Mouse (Mus musculus): ENCODE results near the gene Ly6g6c. TPM values are rescaled to one million over a fixed set of nuclear protein-coding genes. Genes with fewer than 3 reads are reported as not detected.
A peak's percentile ranks its signal among the peaks of the same experiment; 100 is the strongest.

Ly6g6c gene
- polyA plus RNA-seq, 1 experiment from 2014 or later: not detected

GRCm38 (mm10) chr17:35051156-35052086 is 13.8 kb upstream of the Ly6g6c start:
- peak overlapping the region; percentile 80 for H3K9ac ChIP-seq
- H3K36me3 ChIP-seq: peaks cover 33% of the 10 kb centered on the region
- H3K27ac ChIP-seq: peak overlapping the region; percentile 83
- no peaks in the 10 kb centered on the region for H3K9me3 ChIP-seq
- H3K4me3 ChIP-seq: peak overlapping the region; percentile 42
- H3K4me1 ChIP-seq: peaks cover 52% of the 10 kb centered on the region
- H3K27me3 ChIP-seq (replicated peaks): no peaks in the 10 kb centered on the region
- peak overlapping the region; percentile 82 for H3K4me2 ChIP-seq (replicated peaks)
- ATAC-seq (ENCODE audit: low FRiP score, low read depth): peak; percentile 61
- 2% methylated on average over 21 of the region's 21 CpGs for WGBS

GRCm38 (mm10) chr17:35052271-35052798 is 12.9 kb upstream of the Ly6g6c start:
- Histone ChIP-seq H3K27ac (peak overlapping the region; percentile 83), H3K4me1 (peaks cover 46% of the 10 kb centered on the region), H3K27me3 (replicated peaks) (no peaks in the 10 kb centered on the region), H3K9ac (peak overlapping the region; percentile 80), H3K36me3 (peaks cover 35% of the 10 kb centered on the region), H3K4me2 (replicated peaks) (peak overlapping the region; percentile 82), H3K4me3 (peak overlapping the region; percentile 42), H3K9me3 (no peaks in the 10 kb centered on the region)
- ATAC-seq (ENCODE audit: low FRiP score, low read depth): no peak
- WGBS: 84% methylated on average over 12 of the region's 12 CpGs

GRCm38 (mm10) chr17:35055691-35056495 is 9.3 kb upstream of the Ly6g6c start:
- 92% methylated on average over 7 of the region's 7 CpGs for WGBS
- Histone ChIP-seq H3K27me3 (replicated peaks) (no peaks in the 10 kb centered on the region), H3K36me3 (peaks cover 43% of the 10 kb centered on the region), H3K9me3 (no peaks in the 10 kb centered on the region), H3K4me1 (peaks cover 40% of the 10 kb centered on the region), H3K27ac (no peak overlapping the region), H3K4me3 (no peak overlapping the region), H3K4me2 (replicated peaks) (no peak overlapping the region), H3K9ac (no peak overlapping the region)
- no peak for ATAC-seq (ENCODE audit: low FRiP score, low read depth)

DNA sequence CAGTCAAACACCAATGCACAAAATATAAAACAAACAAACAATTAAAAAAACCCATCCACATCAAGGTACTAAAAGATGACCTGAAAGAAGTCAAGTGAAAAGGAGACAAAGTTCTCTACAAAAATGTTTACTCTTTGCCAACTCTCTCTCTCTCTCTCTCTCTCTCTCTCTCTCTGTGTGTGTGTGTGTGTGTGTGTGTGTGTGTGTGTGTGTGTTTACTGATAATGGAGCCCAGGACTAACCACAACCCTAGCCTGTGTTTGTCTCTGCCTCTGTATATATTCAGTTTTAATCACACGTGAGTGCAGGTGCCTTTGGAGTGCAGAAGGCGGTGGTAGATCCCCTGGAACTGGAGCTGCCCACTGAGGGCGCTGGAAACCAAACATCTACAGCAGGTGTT is 8.1 kb upstream of the Ly6g6c start:
- Histone ChIP-seq H3K4me2 (replicated peaks) (no peak overlapping the region), H3K27me3 (replicated peaks) (no peaks in the 10 kb centered on the region), H3K36me3 (peaks cover 53% of the 10 kb centered on the region), H3K9ac (no peak overlapping the region), H3K4me1 (peaks cover 30% of the 10 kb centered on the region), H3K9me3 (no peaks in the 10 kb centered on the region), H3K4me3 (no peak overlapping the region), H3K27ac (no peak overlapping the region)
- 79% methylated on average over 3 of the region's 3 CpGs for WGBS
- no peak for ATAC-seq (ENCODE audit: low FRiP score, low read depth)

DNA sequence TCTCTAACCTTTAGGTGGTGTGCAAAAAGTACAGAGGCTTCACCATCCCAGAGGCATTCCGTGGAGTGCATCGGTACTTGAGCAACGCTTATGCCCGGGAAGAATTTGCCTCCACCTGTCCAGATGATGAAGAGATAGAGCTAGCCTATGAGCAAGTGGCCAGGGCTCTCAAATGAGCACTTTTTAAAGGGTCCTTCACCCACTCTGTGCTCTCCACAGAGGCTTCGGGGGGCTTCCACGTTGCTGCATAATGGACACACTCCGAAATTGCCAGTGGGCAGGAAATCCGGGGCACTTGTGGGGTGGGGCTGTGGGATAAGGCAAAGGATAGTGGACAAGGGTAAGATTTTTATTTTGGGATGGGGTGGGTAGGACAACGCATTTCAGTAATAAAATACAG is 6.9 kb upstream of the Ly6g6c start:
- H3K9ac ChIP-seq: 0 out of 2 replicates have a peak overlapping the region, but pooled peaks have one; percentile 13
- no peak overlapping the region for H3K27ac ChIP-seq
- no peaks in the 10 kb centered on the region for H3K27me3 ChIP-seq (replicated peaks)
- H3K9me3 ChIP-seq: no peaks in the 10 kb centered on the region
- H3K4me3 ChIP-seq: no peak overlapping the region
- peak overlapping the region; percentile 94 for H3K4me2 ChIP-seq (replicated peaks)
- peaks cover 21% of the 10 kb centered on the region for H3K4me1 ChIP-seq
- H3K36me3 ChIP-seq: peaks cover 56% of the 10 kb centered on the region
- 70% methylated on average over 9 of the region's 9 CpGs for WGBS
- ATAC-seq (ENCODE audit: low FRiP score, low read depth): 0 out of 2 replicates have a peak, but pooled peaks have one; percentile 0

GRCm38 (mm10) chr17:35058911-35059892 is 6.0 kb upstream of the Ly6g6c start, which contains the start of gene Ddah2:
Ddah2 (plus strand) TSS chr17:35059035.
- Histone ChIP-seq H3K36me3 (peaks cover 50% of the 10 kb centered on the region), H3K27me3 (replicated peaks) (0 out of 2 replicates have a peak, but pooled peaks cover 3% of the 10 kb centered on the region), H3K9ac (peak within 1 kb of the TSS; percentile 86), H3K4me1 (peaks cover 23% of the 10 kb centered on the region), H3K9me3 (no peaks in the 10 kb centered on the region), H3K27ac (peak within 1 kb of the TSS; percentile 75), H3K4me3 (peak within 1 kb of the TSS; percentile 80), H3K4me2 (replicated peaks) (peak within 1 kb of the TSS; percentile 94)
- under 1% methylated on average over 57 of the region's 57 CpGs for WGBS
- ATAC-seq (ENCODE audit: low FRiP score, low read depth): peak; percentile 93

- Histone ChIP-seq H3K27me3 (replicated peaks) (0 out of 2 replicates have a peak, but pooled peaks cover 4% of the 10 kb centered on the region), H3K9ac (peak overlapping the region; percentile 86), H3K9me3 (no peaks in the 10 kb centered on the region), H3K36me3 (peaks cover 46% of the 10 kb centered on the region), H3K4me3 (peak overlapping the region; percentile 80), H3K4me2 (replicated peaks) (peak overlapping the region; percentile 94), H3K4me1 (peaks cover 29% of the 10 kb centered on the region), H3K27ac (no peak overlapping the region)
- 23% methylated on average over 14 of the region's 14 CpGs for WGBS
- ATAC-seq (ENCODE audit: low FRiP score, low read depth): 0 out of 2 replicates have a peak, but pooled peaks have one; percentile 0
These were observed 5.1 kb upstream of the Ly6g6c start for GRCm38 (mm10) chr17:35060071-35060470.

DNA sequence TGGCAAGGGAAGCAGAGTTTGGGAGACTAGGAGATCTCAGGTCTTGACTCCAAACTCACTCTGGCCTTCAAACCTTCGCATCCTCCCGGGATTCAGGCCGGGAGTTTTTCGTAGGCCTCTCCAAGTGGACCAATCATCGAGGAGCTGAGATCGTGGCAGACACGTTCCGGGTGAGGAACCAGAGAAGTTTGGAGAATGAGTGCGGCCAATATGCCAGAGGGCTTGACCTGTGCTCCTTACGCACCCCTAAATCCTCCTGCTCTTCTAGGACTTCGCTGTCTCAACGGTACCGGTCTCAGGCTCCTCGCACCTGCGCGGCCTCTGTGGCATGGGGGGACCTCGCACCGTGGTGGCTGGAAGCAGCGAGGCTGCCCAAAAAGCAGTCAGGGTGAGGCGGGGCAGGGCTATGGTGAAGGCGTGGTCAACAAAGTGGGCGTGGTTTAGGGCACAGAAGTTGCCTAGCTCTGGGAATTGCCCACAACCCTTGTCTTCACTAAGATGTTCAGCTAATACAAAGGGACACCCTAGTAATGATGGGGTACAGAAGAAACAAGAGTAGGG is 4.4 kb upstream of the Ly6g6c start:
- no peaks in the 10 kb centered on the region for H3K9me3 ChIP-seq
- peak overlapping the region; percentile 94 for H3K4me2 ChIP-seq (replicated peaks)
- H3K27ac ChIP-seq: no peak overlapping the region
- H3K36me3 ChIP-seq: peaks cover 39% of the 10 kb centered on the region
- H3K4me1 ChIP-seq: peaks cover 36% of the 10 kb centered on the region
- no peak for ATAC-seq (ENCODE audit: low FRiP score, low read depth)
- WGBS: 57% methylated on average over 22 of the region's 22 CpGs
- H3K9ac ChIP-seq: peak overlapping the region; percentile 86; the same call in 1 of the 2 replicates
- H3K4me3 ChIP-seq: peak overlapping the region; percentile 80; the same call in 1 of the 2 replicates
- peaks cover 11% of the 10 kb centered on the region for H3K27me3 ChIP-seq (replicated peaks)

DNA sequence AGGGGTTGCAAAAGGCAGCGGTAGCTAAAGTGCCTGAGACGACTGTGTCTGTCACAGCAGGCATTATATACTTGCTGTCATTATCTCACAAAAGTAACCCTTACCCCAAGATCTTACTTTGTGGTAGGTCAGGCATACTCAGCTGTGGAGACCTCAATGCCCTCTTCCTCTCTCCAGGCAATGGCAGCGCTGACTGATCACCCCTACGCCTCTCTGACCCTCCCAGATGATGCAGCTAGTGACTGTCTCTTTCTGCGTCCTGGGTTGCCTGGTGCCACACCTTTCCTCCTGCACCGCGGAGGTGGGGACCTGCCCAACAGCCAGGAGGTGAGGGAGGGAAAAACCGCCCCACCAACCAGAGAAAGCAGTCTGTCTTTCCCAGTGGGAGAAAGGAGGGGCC is 3.9 kb upstream of the Ly6g6c start:
- Histone ChIP-seq H3K4me1 (peaks cover 37% of the 10 kb centered on the region), H3K4me2 (replicated peaks) (peak overlapping the region; percentile 94), H3K27me3 (replicated peaks) (peaks cover 16% of the 10 kb centered on the region), H3K27ac (no peak overlapping the region), H3K4me3 (no peak overlapping the region), H3K9ac (no peak overlapping the region; the same call in 1 of the 2 replicates), H3K9me3 (no peaks in the 10 kb centered on the region), H3K36me3 (peaks cover 35% of the 10 kb centered on the region)
- ATAC-seq (ENCODE audit: low FRiP score, low read depth): no peak
- 85% methylated on average over 8 of the region's 8 CpGs for WGBS

DNA sequence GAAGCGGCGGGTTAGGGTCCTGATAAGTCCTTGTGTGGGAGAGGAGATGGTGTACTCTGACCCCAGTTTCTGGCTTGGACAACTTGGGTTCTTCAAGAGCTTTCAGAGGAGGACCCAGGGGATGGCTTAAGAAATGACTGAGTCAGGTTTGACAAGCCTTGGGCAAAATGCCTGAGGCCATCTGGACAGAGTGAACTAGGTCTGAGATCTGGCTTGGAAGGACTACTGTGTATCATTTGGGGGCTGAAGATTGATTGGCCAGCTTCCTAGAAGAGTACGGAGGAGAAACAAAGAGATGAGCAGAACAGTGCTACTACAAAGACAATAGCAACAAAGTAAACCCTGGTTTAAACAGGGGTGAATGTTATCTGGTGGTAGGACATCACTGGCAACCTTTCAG is 1.7 kb upstream of the Ly6g6c start:
- WGBS: 82% methylated on average over 3 of the region's 3 CpGs
- Histone ChIP-seq H3K4me1 (peaks cover 34% of the 10 kb centered on the region), H3K4me3 (no peak overlapping the region), H3K36me3 (peaks cover 27% of the 10 kb centered on the region), H3K4me2 (replicated peaks) (no peak overlapping the region), H3K9me3 (no peaks in the 10 kb centered on the region), H3K9ac (no peak overlapping the region), H3K27me3 (replicated peaks) (peaks cover 26% of the 10 kb centered on the region), H3K27ac (no peak overlapping the region)
- no peak for ATAC-seq (ENCODE audit: low FRiP score, low read depth)
